Comparison of ENCODE assay signal across 8 mouse cellular contexts in genomic region chr16:72664233-72664613, GRCm38 (mm10).
A peak's percentile ranks its signal among the peaks of the same experiment; 100 is the strongest.
DNase-seq lines count a peak whose midpoint lies in the region; ATAC-seq lines count a peak whose summit lies in the region.

No protein-coding gene starts in this region.

- no peak for ATAC-seq in cerebellum, adult (ENCODE audit: insufficient number of reproducible peaks, low FRiP score, low TSS enrichment)
- ATAC-seq in hindbrain, embryonic 15.5 days (ENCODE audit: low FRiP score, low read depth) = no peak
- no peak for ATAC-seq in midbrain, embryonic 12.5 days (ENCODE audit: low FRiP score, low read depth)

- H3K4me2 ChIP-seq in hindbrain, embryonic 15.5 days = peak overlapping the region; percentile 92
- peak overlapping the region; percentile 69 for H3K4me2 ChIP-seq in midbrain, embryonic 12.5 days (replicated peaks)

- peak overlapping the region; percentile 94 for H3K4me3 ChIP-seq in hindbrain, embryonic 15.5 days
- peak overlapping the region; percentile 84 for H3K4me3 ChIP-seq in midbrain, embryonic 12.5 days

- peak; percentile 14 for DNase-seq in cerebellum, adult 11 months
- DNase-seq in urinary bladder, postnatal 25 days (ENCODE audit: low spot score) = peak; percentile 15
- no peak for DNase-seq in urinary bladder, adult 2 months (ENCODE audit: low spot score)
- no peak for DNase-seq in frontal cortex, postnatal 10 days (ENCODE audit: low spot score in 2 of 2)
- no peak for DNase-seq in layer of hippocampus, adult 11-12 months (ENCODE audit: low spot score)

- peak overlapping the region; percentile 71 for H3K9ac ChIP-seq in hindbrain, embryonic 15.5 days
- peak overlapping the region; percentile 90 for H3K9ac ChIP-seq in midbrain, embryonic 12.5 days (replicated peaks)

- no peaks in the 10 kb centered on the region for H3K9me3 ChIP-seq in hindbrain, embryonic 15.5 days
- no peaks in the 10 kb centered on the region for H3K9me3 ChIP-seq in midbrain, embryonic 12.5 days

- peaks cover 24% of the 10 kb centered on the region for H3K4me1 ChIP-seq in hindbrain, embryonic 15.5 days (replicated peaks)
- H3K4me1 ChIP-seq in midbrain, embryonic 12.5 days = peaks cover 20% of the 10 kb centered on the region

- H3K27me3 ChIP-seq in hindbrain, embryonic 15.5 days = no peaks in the 10 kb centered on the region
- H3K27me3 ChIP-seq in midbrain, embryonic 12.5 days = no peaks in the 10 kb centered on the region

- peak overlapping the region; percentile 84 for H3K27ac ChIP-seq in hindbrain, embryonic 15.5 days (replicated peaks)
- H3K27ac ChIP-seq in midbrain, embryonic 12.5 days (replicated peaks) = 0 out of 2 replicates have a peak overlapping the region, but pooled peaks have one; percentile 91

- H3K36me3 ChIP-seq in hindbrain, embryonic 15.5 days = no peaks in the 10 kb centered on the region
- H3K36me3 ChIP-seq in midbrain, embryonic 12.5 days = no peaks in the 10 kb centered on the region

- WGBS in hindbrain, embryonic 15.5 days = 0% methylated on average over 12 of the region's 12 CpGs
- WGBS in midbrain, embryonic 12.5 days = under 1% methylated on average over 12 of the region's 12 CpGs

Comparison
In these comparisons a context has a peak if more than half of its experiments do, and no peak if none do; other contexts are left out.
1. DNase-seq: peak in cerebellum, adult 11 months (single experiment) and urinary bladder, postnatal 25 days (single experiment); none in urinary bladder, adult 2 months (single experiment), frontal cortex, postnatal 10 days (0 of 2) and layer of hippocampus, adult 11-12 months (single experiment).